22 mouse cellular contexts compared by ENCODE assay signal in the genomic region with DNA sequence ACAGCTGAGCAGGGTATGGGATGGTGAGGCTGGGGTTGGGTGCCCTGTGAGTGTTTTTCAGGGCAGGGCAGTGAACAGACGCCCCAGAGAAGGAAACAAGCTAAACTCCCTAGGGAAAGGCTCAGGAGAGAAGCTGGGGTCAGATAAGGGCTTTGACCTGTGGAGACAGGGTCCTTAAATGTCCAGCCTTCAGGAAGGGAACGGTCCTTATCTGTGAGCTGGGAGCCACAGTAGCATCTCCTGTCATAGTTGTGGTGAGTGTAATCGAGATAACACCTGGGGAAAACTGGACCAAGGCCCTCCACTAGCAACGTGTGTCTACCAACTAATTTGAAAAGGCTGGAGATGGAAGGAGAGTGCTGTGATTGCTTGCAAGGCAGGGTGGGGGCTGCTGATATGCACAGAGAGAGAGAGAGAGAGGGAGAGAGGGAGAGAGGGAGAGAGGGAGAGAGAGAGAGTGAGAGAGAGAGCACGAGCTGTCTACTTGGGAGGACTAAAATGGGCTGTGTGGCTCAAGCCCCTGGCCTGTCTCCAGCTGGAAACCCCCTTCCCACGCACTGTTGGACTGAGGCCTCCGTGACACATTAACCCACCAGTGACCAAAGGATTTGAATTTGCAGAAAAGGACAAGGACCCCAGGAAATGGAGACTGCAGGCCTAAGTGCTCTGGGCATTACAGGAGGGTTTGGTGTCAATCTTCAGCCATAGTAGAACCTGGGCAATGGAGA.
A peak's percentile ranks its signal among the peaks of the same experiment; 100 is the strongest.
DNase-seq lines count a peak whose midpoint lies in the region; ATAC-seq and TF ChIP-seq lines count a peak whose summit lies in the region.
"Had no signal": no experiment of that assay in that cellular context is flagged by ENCODE, and none has a peak within 500 bp of the region (broad histone marks: within the 10 kb centered on the region; RNA-seq: fewer than 3 reads in every experiment).

No protein-coding gene starts in this region.

- intact Hi-C loops in heart, postnatal 25 days (cut with DNase I) = loop anchor here (5.0 kb wide), 1 partner anchor 69 kb away; no protein-coding TSS in a partner anchor
- intact Hi-C loops in left cerebral cortex, postnatal 4 days (cut with DNase I) = no loop called here

- H3K27me3 ChIP-seq in heart, postnatal 0 days (ENCODE audit: control insufficient read depth, insufficient read depth, low read length) = no peaks in the 10 kb centered on the region
- peaks cover 7% of the 10 kb centered on the region for H3K27me3 ChIP-seq in heart, embryonic 10.5 days (ENCODE audit: insufficient read depth, poor library complexity, severe bottlenecking)
- H3K27me3 ChIP-seq: CH12.LX; embryonic facial prominence, embryonic 15.5 days; heart, embryonic 13.5 days; hindbrain, embryonic 12.5 days had no signal

- no peak overlapping the region for H3K4me2 ChIP-seq in heart, postnatal 0 days (ENCODE audit: low read depth, low read length)
- H3K4me2 ChIP-seq: embryonic facial prominence, embryonic 15.5 days; heart, embryonic 13.5 days; hindbrain, embryonic 12.5 days had no signal

- H3K36me3 ChIP-seq in heart, postnatal 0 days (replicated peaks; ENCODE audit: control insufficient read depth, insufficient read depth, low read length) = peaks cover 26% of the 10 kb centered on the region; the same call in 1 of the 2 replicates
- H3K36me3 ChIP-seq in heart, embryonic 10.5 days = no peaks in the 10 kb centered on the region
- H3K36me3 ChIP-seq: embryonic facial prominence, embryonic 15.5 days; forebrain, embryonic 10.5 days; hindbrain, embryonic 12.5 days had no signal

- no peak overlapping the region for H3K27ac ChIP-seq in heart, postnatal 0 days (ENCODE audit: low read depth)
- no peak overlapping the region for H3K27ac ChIP-seq in heart, embryonic 10.5 days
- H3K27ac ChIP-seq: embryonic facial prominence, embryonic 15.5 days; forebrain, embryonic 10.5 days; heart, embryonic 13.5 days; hindbrain, embryonic 12.5 days had no signal

- TF ChIP-seq EP300 in heart, postnatal 0 days (IDR thresholded peaks at IDR 0.05; ENCODE audit: low read depth) = no peak

- peak; percentile 97 for DNase-seq in heart, adult 11 months
- no peak for DNase-seq in heart, postnatal 25 days (ENCODE audit: low spot score)
- no peak for DNase-seq in heart, postnatal 0 days (ENCODE audit: low spot score)
- no peak for DNase-seq in heart, embryonic 10.5 days (ENCODE audit: low spot score)
- peak; percentile 42 for DNase-seq in left cerebral cortex, postnatal 4 days
- no peak for DNase-seq in left cerebral cortex, adult 8-10 months (ENCODE audit: low spot score in 2 of 2)
- no peak for DNase-seq in retina, postnatal 1 day
- DNase-seq: adrenal gland, postnatal 14 days; cerebellum, adult 2 months; embryo, embryonic 11 days; kidney, adult 11 months had no signal

- WGBS in heart, postnatal 0 days = 22% methylated on average over 7 of the region's 7 CpGs
- WGBS in heart, embryonic 10.5 days = 16% methylated on average over 7 of the region's 7 CpGs

- no peaks in the 10 kb centered on the region for H3K9me3 ChIP-seq in heart, postnatal 0 days (replicated peaks; ENCODE audit: control insufficient read depth, low read length)
- no peaks in the 10 kb centered on the region for H3K9me3 ChIP-seq in heart, embryonic 10.5 days
- H3K9me3 ChIP-seq: embryonic facial prominence, embryonic 15.5 days; forebrain, embryonic 10.5 days; heart, embryonic 13.5 days; hindbrain, embryonic 12.5 days had no signal

- H3K4me3 ChIP-seq in heart, postnatal 0 days (ENCODE audit: low read depth, low read length) = no peak overlapping the region
- no peak overlapping the region for H3K4me3 ChIP-seq in heart, embryonic 10.5 days
- H3K4me3 ChIP-seq: embryonic facial prominence, embryonic 15.5 days; erythroblast, embryonic 14.5 days; forebrain, embryonic 10.5 days; heart, embryonic 13.5 days; hindbrain, embryonic 12.5 days had no signal

- ATAC-seq in heart, postnatal 0 days (ENCODE audit: insufficient read depth, low read depth) = peak; percentile 18; the same call in 1 of the 2 replicates
- ATAC-seq: activated CD4-positive, CD25-positive, alpha-beta regulatory T cell, adult 4 months; forebrain, embryonic 14.5 days; hindbrain, embryonic 16.5 days; inflammation-experienced regulatory T-cells, adult 6 months; Patski had no signal

- peaks cover 33% of the 10 kb centered on the region for H3K4me1 ChIP-seq in heart, postnatal 0 days (ENCODE audit: control insufficient read depth, insufficient read depth)
- H3K4me1 ChIP-seq in heart, embryonic 10.5 days = peaks cover 22% of the 10 kb centered on the region

- TF ChIP-seq CTCF in heart, postnatal 0 days (IDR thresholded peaks at IDR 0.05; ENCODE audit: low read depth) = no peak

- no peak overlapping the region for H3K9ac ChIP-seq in heart, postnatal 0 days (replicated peaks; ENCODE audit: low read depth, low read length)
- H3K9ac ChIP-seq: embryonic facial prominence, embryonic 15.5 days; heart, embryonic 13.5 days; hindbrain, embryonic 12.5 days had no signal

Comparison
In these comparisons a context has a peak if more than half of its experiments do, and no peak if none do; other contexts are left out.
1. DNase-seq: peak in heart, adult 11 months (single experiment) and left cerebral cortex, postnatal 4 days (single experiment); none in heart, postnatal 25 days (single experiment), heart, postnatal 0 days (single experiment), heart, embryonic 10.5 days (single experiment), left cerebral cortex, adult 8-10 months (0 of 2) and retina, postnatal 1 day (single experiment).